Mouse (Mus musculus) limb, embryonic 14.5 days (tissue): Measurements from ENCODE around the gene Llgl2. TPM values are rescaled to one million over a fixed set of nuclear protein-coding genes. Genes with fewer than 3 reads are reported as not detected.
A peak's percentile ranks its signal among the peaks of the same experiment; 100 is the strongest.

Experiments used
- ATAC-seq: fragments of 200-750 bp; cut with Nextera tagmentation; 2 replicates; pipeline ENCODE4 v1.8.0; 2017; ENCODE audit warnings: low read depth, moderate number of reproducible peaks, moderate TSS enrichment; ENCODE audit not compliant: low FRiP score
- DNase-seq: peaks from one replicate; pipeline ENCODE4 v3.0.0-alpha.2; 2015; ENCODE audit warnings: low spot score
- H3K27ac ChIP-seq: fragments of 300-500 bp; sonication (generic); replicated peaks from 2 replicates; pipeline ENCODE4 v1.5.1; 2014; ENCODE audit warnings: low read depth, mild to moderate bottlenecking, low read length, moderate library complexity, mixed read lengths
- H3K27me3 ChIP-seq: fragments of 300-500 bp; sonication (generic); 2 replicates; pipeline ENCODE4 v1.6.1; 2014; ENCODE audit warnings: low read length, mixed read lengths; ENCODE audit not compliant: control insufficient read depth, insufficient read depth
- H3K36me3 ChIP-seq: fragments of 300-500 bp; sonication (generic); 2 replicates; pipeline ENCODE4 v1.6.1; 2014; ENCODE audit warnings: mild to moderate bottlenecking, low read length, moderate library complexity, mixed read lengths; ENCODE audit not compliant: control insufficient read depth, insufficient read depth
- H3K4me1 ChIP-seq: fragments of 300-500 bp; sonication (generic); 2 replicates; pipeline ENCODE4 v1.6.1; 2014; ENCODE audit warnings: antibody characterized with exemption, low read length, mixed read lengths; ENCODE audit not compliant: control insufficient read depth, insufficient read depth
- H3K4me2 ChIP-seq: fragments of 300-500 bp; sonication (generic); replicated peaks from 2 replicates; pipeline ENCODE4 v1.6.1; 2014; ENCODE audit warnings: low read depth, mild to moderate bottlenecking, low read length, moderate library complexity; ENCODE audit not compliant: severe bottlenecking
- H3K4me3 ChIP-seq: fragments of 300-500 bp; sonication (generic); replicated peaks from 2 replicates; pipeline ENCODE4 v1.5.1; 2014; ENCODE audit warnings: low read length
- H3K9ac ChIP-seq: fragments of 300-500 bp; sonication (generic); 2 replicates; pipeline ENCODE4 v1.6.1; 2014; ENCODE audit warnings: mild to moderate bottlenecking, low read depth, low read length, moderate library complexity; ENCODE audit not compliant: severe bottlenecking
- H3K9me3 ChIP-seq: fragments of 300-500 bp; sonication (generic); 2 replicates; pipeline ENCODE4 v1.6.1; 2016; ENCODE audit warnings: low read length; ENCODE audit not compliant: control insufficient read depth
- POLR2A ChIP-seq: fragments of 200-500 bp; IDR thresholded peaks from 2 replicates; pipeline ENCODE4 v1.8.0; 2012; ENCODE audit warnings: inconsistent platforms, mild to moderate bottlenecking, moderate library complexity, borderline replicate concordance; ENCODE audit not compliant: insufficient read depth, insufficient read length; ENCODE audit errors: extremely low read depth
- WGBS: fragments of 180-500 bp; shearing (Covaris S2); extraction: QIAGEN DNeasy Blood & Tissue Kit; methylation state at CpG from one replicate; pipeline ENCODE4 v1.1.7; 2014; 5-methylcytosine and 5-hydroxymethylcytosine counted together
- polyA plus RNA-seq, 2 experiments: library from polyadenylated mRNA; depleted of rRNA in 1 of 2; stranded (reverse) in 1 of 2; unstranded in 1 of 2; fragments of >200 nt; fragmentation: Nextera tagmentation in 1 of 2; extraction: Ambion mirVana in 1 of 2; gene quantifications; 2 replicates each; pipeline versions ENCODE4 v1.2.1 to v1.2.3; 2012 to 2014

The Llgl2 gene
- polyA plus RNA-seq, 2 experiments = 11.2 to 12.3 TPM

GRCm38 (mm10) chr11:115803072-115803709, 20.7 kb upstream of the Llgl2 start:
- Histone ChIP-seq H3K4me3 (no peak overlapping the region), H3K27me3 (no peaks in the 10 kb centered on the region), H3K4me1 (peaks cover 4% of the 10 kb centered on the region), H3K9ac (no peak overlapping the region), H3K36me3 (peaks cover 88% of the 10 kb centered on the region), H3K9me3 (no peaks in the 10 kb centered on the region), H3K4me2 (no peak overlapping the region), H3K27ac (no peak overlapping the region)
- no peak for DNase-seq
- no peak for TF ChIP-seq POLR2A
- 92% methylated on average over 24 of the region's 24 CpGs for WGBS
- no peak for ATAC-seq

DNA sequence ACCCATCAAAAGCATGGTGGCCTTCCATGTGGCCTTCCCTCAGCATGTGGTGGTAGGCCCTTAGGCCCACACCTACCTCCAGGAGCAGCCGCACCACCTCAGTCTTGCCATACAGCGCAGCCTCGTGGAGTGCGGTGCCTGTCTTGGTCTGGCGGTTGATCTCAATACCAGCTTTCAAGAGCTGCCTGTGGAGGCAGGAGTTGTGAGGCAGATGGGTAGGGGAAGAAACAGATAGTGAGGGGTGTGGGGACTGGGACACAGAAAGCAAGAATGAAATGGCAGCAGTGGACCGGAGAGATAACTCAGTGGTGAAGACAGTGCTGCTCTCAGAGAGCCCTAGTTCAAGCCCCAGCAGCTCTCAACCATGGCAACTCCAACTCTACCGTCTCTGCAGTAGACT, 18.8 kb upstream of the Llgl2 start:
- H3K4me3 ChIP-seq = no peak overlapping the region
- no peak overlapping the region for H3K9ac ChIP-seq
- ATAC-seq (no peak), DNase-seq (no peak)
- no peaks in the 10 kb centered on the region for H3K27me3 ChIP-seq
- H3K27ac ChIP-seq = no peak overlapping the region
- WGBS = 95% methylated on average over 7 of the region's 7 CpGs
- no peak for TF ChIP-seq POLR2A
- peaks cover 75% of the 10 kb centered on the region for H3K36me3 ChIP-seq
- peaks cover 21% of the 10 kb centered on the region for H3K4me1 ChIP-seq
- H3K9me3 ChIP-seq = no peaks in the 10 kb centered on the region
- H3K4me2 ChIP-seq = no peak overlapping the region

- ATAC-seq (no peak), DNase-seq (no peak)
- Histone ChIP-seq H3K9ac (no peak overlapping the region), H3K4me2 (no peak overlapping the region), H3K27ac (no peak overlapping the region), H3K4me3 (no peak overlapping the region), H3K9me3 (no peaks in the 10 kb centered on the region), H3K36me3 (peaks cover 75% of the 10 kb centered on the region), H3K27me3 (no peaks in the 10 kb centered on the region), H3K4me1 (peaks cover 31% of the 10 kb centered on the region)
- TF ChIP-seq POLR2A = no peak
- 96% methylated on average over 10 of the region's 10 CpGs for WGBS
Observed at GRCm38 (mm10) chr11:115806154-115806553, 17.7 kb upstream of the Llgl2 start.

- H3K9me3 ChIP-seq = no peaks in the 10 kb centered on the region
- peaks cover 74% of the 10 kb centered on the region for H3K36me3 ChIP-seq
- no peak for ATAC-seq
- peaks cover 41% of the 10 kb centered on the region for H3K4me1 ChIP-seq
- H3K27me3 ChIP-seq = no peaks in the 10 kb centered on the region
- WGBS = 73% methylated on average over 6 of the region's 6 CpGs
- H3K4me3 ChIP-seq = no peak overlapping the region
- no peak overlapping the region for H3K9ac ChIP-seq
- no peak for TF ChIP-seq POLR2A
- no peak overlapping the region for H3K4me2 ChIP-seq
- no peak overlapping the region for H3K27ac ChIP-seq
- DNase-seq = no peak
Observed at GRCm38 (mm10) chr11:115807306-115807705, 16.5 kb upstream of the Llgl2 start.

DNA sequence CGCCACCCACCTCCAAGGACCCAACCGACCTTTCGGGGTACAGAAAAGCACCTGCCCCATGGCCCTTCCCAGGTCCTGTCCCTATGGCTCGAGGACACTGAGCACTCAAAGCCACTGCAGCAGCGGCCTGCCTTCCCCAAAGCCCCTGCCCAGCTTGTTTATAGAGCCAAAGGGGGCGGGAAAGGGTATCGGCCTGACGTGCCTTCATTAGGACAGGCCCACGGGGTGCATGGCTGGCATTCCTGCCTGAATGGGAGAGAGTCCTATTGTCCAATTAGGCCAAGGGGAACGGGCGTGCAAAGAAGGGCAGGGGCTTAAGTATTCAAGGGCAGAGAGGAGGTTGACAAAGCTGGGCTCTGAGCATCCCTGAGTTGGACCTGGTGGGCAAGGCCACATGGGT, 15.9 kb upstream of the Llgl2 start:
- Histone ChIP-seq H3K9me3 (no peaks in the 10 kb centered on the region), H3K27ac (peak overlapping the region; percentile 38; the same call in 1 of the 2 replicates), H3K4me1 (peaks cover 46% of the 10 kb centered on the region), H3K27me3 (no peaks in the 10 kb centered on the region), H3K4me3 (no peak overlapping the region), H3K36me3 (peaks cover 67% of the 10 kb centered on the region), H3K9ac (no peak overlapping the region), H3K4me2 (no peak overlapping the region; the same call in 1 of the 2 replicates)
- WGBS = 70% methylated on average over 11 of the region's 11 CpGs
- no peak for TF ChIP-seq POLR2A
- ATAC-seq (no peak), DNase-seq (no peak)
